Mouse (Mus musculus): ENCODE data around the gene Chrna3. TPM values are rescaled to one million over a fixed set of nuclear protein-coding genes. Genes with fewer than 3 reads are reported as not detected.

Chrna3 gene
- polyA plus RNA-seq, 1 experiment, result not detected

- H3K27ac ChIP-seq (ENCODE audit: insufficient read depth, low read depth, low read length), result no peak overlapping the region
- TF ChIP-seq POLR2A (IDR thresholded peaks at IDR 0.05; ENCODE audit: borderline replicate concordance, low read depth, low read length) (no peak), CTCF (IDR thresholded peaks at IDR 0.05; ENCODE audit: low read depth, low read length) (no peak)
- H3K4me3 ChIP-seq (ENCODE audit: insufficient read depth, low read length), result no peak overlapping the region
- H3K4me1 ChIP-seq (ENCODE audit: control insufficient read depth, insufficient read depth, low read length), result no peaks in the 10 kb centered on the region
Measured at GRCm38 (mm10) chr9:55041389-55041788, 15.0 kb upstream of the Chrna3 start.

DNA sequence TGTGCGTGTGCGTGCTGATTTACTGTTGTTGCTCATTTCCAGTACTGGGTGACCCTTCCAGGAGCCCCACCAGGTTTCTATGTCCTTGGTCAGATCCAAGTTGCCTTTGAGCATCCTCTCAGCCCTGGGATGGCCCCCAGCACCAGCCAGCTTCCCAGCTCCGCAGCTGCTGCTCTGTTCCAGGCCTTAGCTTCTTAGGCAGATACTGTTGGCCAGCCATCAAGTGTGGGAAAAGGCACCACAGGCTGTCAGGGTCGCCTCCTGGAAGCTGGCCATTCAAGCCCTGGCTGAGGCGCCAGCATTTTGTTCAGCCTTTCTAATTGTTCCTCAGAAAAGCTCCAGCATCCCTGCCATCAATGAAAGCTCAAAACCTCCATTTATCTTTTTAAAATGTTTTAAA lies 13.6 kb upstream of the Chrna3 start:
- TF ChIP-seq CTCF (IDR thresholded peaks at IDR 0.05; ENCODE audit: low read depth, low read length) (no peak), POLR2A (IDR thresholded peaks at IDR 0.05; ENCODE audit: borderline replicate concordance, low read depth, low read length) (no peak)

GRCm38 (mm10) chr9:55038948-55039347 lies 12.6 kb upstream of the Chrna3 start:
- no peak overlapping the region for H3K4me3 ChIP-seq (ENCODE audit: insufficient read depth, low read length)
- no peaks in the 10 kb centered on the region for H3K4me1 ChIP-seq (ENCODE audit: control insufficient read depth, insufficient read depth, low read length)
- no peak overlapping the region for H3K27ac ChIP-seq (ENCODE audit: insufficient read depth, low read depth, low read length)
- TF ChIP-seq CTCF (IDR thresholded peaks at IDR 0.05; ENCODE audit: low read depth, low read length), result no peak
- no peak for TF ChIP-seq POLR2A (IDR thresholded peaks at IDR 0.05; ENCODE audit: borderline replicate concordance, low read depth, low read length)

More for the DNA sequence above, 13.6 kb upstream of the Chrna3 start:
- Histone ChIP-seq H3K4me3 (ENCODE audit: insufficient read depth, low read length) (no peak overlapping the region), H3K4me1 (ENCODE audit: control insufficient read depth, insufficient read depth, low read length) (no peaks in the 10 kb centered on the region), H3K27ac (ENCODE audit: insufficient read depth, low read depth, low read length) (no peak overlapping the region)

DNA sequence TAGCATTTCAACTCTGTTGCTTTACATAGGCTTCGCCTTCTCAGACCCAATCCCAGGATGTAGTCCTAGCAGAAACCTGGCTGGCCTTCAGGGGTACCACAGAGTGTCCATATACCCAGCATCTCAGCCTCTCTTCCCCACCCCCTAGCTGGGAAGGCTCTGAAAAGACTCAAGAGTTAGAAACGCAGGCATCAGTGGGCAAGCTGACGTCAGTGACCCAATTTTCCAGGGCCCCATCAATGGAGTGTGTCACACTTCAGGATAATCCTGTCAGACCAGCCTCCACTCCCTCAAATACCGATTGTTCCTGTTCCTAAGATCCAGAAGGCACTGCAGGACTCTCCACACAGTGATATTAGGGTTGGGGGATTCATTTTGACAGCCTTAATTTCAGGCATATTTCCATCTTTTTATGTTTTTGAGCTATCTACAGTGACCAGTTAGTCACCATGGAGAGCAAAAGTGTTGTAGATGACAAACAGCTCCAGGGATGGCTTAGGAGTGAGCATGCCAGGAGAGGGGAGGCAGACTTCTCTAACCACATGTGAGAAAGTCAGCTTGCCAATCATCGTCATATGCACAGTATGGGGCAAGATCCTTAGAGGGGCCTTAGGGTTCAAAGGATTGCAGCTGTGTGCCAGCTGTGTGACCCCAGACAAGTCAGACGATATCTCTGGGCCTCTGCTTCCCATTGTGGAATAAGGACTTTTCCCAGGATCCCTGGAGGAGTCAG lies 5.2 kb upstream of the Chrna3 start:
- no peaks in the 10 kb centered on the region for H3K4me1 ChIP-seq (ENCODE audit: control insufficient read depth, insufficient read depth, low read length)
- TF ChIP-seq CTCF (IDR thresholded peaks at IDR 0.05; ENCODE audit: low read depth, low read length) (no peak), POLR2A (IDR thresholded peaks at IDR 0.05; ENCODE audit: borderline replicate concordance, low read depth, low read length) (no peak)
- no peak overlapping the region for H3K27ac ChIP-seq (ENCODE audit: insufficient read depth, low read depth, low read length)
- no peak overlapping the region for H3K4me3 ChIP-seq (ENCODE audit: insufficient read depth, low read length)

DNA sequence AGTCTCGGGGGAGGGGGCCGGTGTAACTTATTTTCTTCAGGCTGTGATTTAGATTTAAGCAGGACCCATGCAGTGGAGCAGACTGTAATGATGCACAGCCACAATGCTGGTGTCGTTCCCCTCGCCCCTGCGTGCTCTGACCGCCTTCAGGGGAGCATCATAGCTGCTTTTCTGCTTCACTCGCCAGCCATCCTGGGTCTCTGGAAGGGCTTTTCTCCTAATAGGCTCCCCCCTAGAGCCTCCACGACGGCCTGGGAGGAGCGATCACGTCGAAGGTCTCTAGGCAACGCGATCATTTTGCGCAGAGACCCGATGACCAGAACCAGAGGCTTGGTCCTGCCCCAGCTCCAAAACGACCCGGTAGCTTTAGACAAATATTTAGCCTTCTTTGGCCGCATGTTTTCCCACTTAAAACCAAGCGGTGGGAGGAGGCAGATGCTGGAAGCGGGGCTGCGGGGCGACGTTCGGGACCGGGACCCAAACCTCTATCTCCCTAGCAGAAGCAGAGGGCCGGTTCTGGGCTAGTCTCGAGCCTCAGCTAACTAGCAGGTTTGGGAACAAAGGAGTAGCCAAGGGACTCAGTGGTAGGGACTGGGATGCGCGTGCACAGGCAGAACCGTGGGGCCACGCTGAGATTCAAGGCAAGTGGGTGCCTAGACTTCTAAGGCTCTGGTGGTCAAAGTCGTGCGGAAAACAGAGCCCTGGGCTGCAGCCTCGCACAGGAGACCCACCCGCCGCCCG lies 658 bp downstream of the Chrna3 start:
- H3K4me3 ChIP-seq (ENCODE audit: insufficient read depth, low read length), result no peak overlapping the region
- no peak for TF ChIP-seq POLR2A (IDR thresholded peaks at IDR 0.05; ENCODE audit: borderline replicate concordance, low read depth, low read length)
- TF ChIP-seq CTCF (IDR thresholded peaks at IDR 0.05; ENCODE audit: low read depth, low read length), result no peak
- H3K27ac ChIP-seq (ENCODE audit: insufficient read depth, low read depth, low read length), result no peak overlapping the region
- H3K4me1 ChIP-seq (ENCODE audit: control insufficient read depth, insufficient read depth, low read length), result no peaks in the 10 kb centered on the region

GRCm38 (mm10) chr9:55023902-55024583 lies 2.3 kb downstream of the Chrna3 start:
- TF ChIP-seq CTCF (IDR thresholded peaks at IDR 0.05; ENCODE audit: low read depth, low read length) (peak; percentile 71), POLR2A (IDR thresholded peaks at IDR 0.05; ENCODE audit: borderline replicate concordance, low read depth, low read length) (no peak)
- H3K4me1 ChIP-seq (ENCODE audit: control insufficient read depth, insufficient read depth, low read length), result no peaks in the 10 kb centered on the region
- H3K27ac ChIP-seq (ENCODE audit: insufficient read depth, low read depth, low read length), result no peak overlapping the region
- H3K4me3 ChIP-seq (ENCODE audit: insufficient read depth, low read length), result no peak overlapping the region

- Histone ChIP-seq H3K27ac (ENCODE audit: insufficient read depth, low read depth, low read length) (no peak overlapping the region), H3K4me1 (ENCODE audit: control insufficient read depth, insufficient read depth, low read length) (no peaks in the 10 kb centered on the region), H3K4me3 (ENCODE audit: insufficient read depth, low read length) (no peak overlapping the region)
- TF ChIP-seq CTCF (IDR thresholded peaks at IDR 0.05; ENCODE audit: low read depth, low read length) (no peak), POLR2A (IDR thresholded peaks at IDR 0.05; ENCODE audit: borderline replicate concordance, low read depth, low read length) (no peak)
Measured at GRCm38 (mm10) chr9:55023326-55023725, 3.0 kb downstream of the Chrna3 start.

DNA sequence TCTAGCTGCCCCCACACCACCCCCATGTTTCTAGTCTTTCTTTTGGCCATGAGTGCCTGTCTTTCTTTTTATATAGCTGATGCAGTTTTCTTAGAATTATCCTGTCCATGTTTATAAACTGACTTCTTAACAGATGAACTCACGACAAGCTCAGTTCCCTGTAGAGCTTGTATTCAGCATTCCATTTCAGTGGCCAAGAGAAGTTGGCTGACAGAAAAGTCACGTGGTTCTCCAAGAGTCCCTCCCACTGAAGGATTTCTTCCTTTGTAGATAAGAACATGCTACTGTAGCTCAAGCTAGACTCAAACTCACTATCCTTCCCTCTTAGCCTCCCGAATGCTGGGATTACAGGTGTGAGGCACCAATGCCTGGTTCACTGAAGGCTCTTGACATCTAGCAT lies 9.4 kb downstream of the Chrna3 start:
- no peak overlapping the region for H3K27ac ChIP-seq (ENCODE audit: insufficient read depth, low read depth, low read length)
- no peaks in the 10 kb centered on the region for H3K4me1 ChIP-seq (ENCODE audit: control insufficient read depth, insufficient read depth, low read length)
- no peak for TF ChIP-seq CTCF (IDR thresholded peaks at IDR 0.05; ENCODE audit: low read depth, low read length)
- no peak for TF ChIP-seq POLR2A (IDR thresholded peaks at IDR 0.05; ENCODE audit: borderline replicate concordance, low read depth, low read length)

DNA sequence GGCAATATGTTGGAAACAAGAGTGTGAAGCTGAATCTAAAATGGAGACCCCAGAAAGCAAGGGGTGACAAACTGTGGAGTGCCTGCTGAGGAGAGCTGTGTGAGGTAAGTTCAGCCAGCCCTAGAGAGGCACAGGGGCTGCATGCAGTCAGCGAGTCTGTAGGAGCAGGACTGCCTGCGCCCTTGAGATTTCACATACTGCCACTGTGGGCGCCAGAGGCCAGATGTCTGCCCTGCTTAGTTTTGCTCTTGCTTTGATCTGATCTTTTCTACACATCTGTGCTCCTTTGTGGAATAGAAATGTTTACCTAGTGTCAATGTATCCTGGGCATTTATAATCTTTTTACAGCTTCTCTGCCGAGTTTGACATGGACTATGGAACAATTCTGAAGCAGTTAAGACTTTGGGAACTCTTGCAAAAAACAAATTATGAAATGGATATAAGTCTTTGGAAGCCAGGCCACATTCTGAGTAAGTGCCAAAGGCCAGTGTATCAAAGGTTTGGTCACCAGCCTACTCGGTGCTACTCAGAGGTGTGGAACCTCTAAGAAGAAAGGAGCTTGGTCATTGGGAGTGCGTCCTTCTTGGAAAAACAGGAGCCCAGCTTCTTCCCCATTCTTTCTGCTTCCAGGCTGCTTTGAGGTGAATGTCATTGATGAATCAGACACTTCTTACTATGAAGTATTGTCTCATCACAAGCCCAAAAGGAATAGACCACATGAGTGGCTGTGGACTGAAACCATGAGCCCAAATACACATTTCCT lies 15.6 kb downstream of the Chrna3 start:
- TF ChIP-seq CTCF (IDR thresholded peaks at IDR 0.05; ENCODE audit: low read depth, low read length) (no peak), POLR2A (IDR thresholded peaks at IDR 0.05; ENCODE audit: borderline replicate concordance, low read depth, low read length) (no peak)
- Histone ChIP-seq H3K27ac (ENCODE audit: insufficient read depth, low read depth, low read length) (no peak overlapping the region), H3K4me1 (ENCODE audit: control insufficient read depth, insufficient read depth, low read length) (no peaks in the 10 kb centered on the region), H3K4me3 (ENCODE audit: insufficient read depth, low read length) (no peak overlapping the region)

More for the DNA sequence above, 9.4 kb downstream of the Chrna3 start:
- no peak overlapping the region for H3K4me3 ChIP-seq (ENCODE audit: insufficient read depth, low read length)

All from bone marrow macrophage, adult 2 months (primary cell).